Mouse (Mus musculus): ENCODE data around the gene Ahnak. TPM values are rescaled to one million over a fixed set of nuclear protein-coding genes. Genes with fewer than 3 reads are reported as not detected.

Ahnak gene
- total and polyA plus RNA-seq, 3 experiments: 1.2 to 2.2 TPM; not detected in 1

GRCm38 (mm10) chr19:9116268-9116667 lies 127.2 kb downstream of the Ahnak start:
- Histone ChIP-seq H3K9ac (ENCODE audit: control insufficient read depth, low read depth, low read length, poor library complexity, severe bottlenecking) (no peak overlapping the region), H3K27me3 (ENCODE audit: control insufficient read depth in 1 of 2, insufficient read depth in 2 of 2, low read length in 2 of 2) (no peaks in the 10 kb centered on the region), H3K4me3 (ENCODE audit: control insufficient read depth in 1 of 2, insufficient read depth in 1 of 2, low read depth in 2 of 2, low read length in 2 of 2) (no peak overlapping the region), H3K9me3 (replicated peaks; ENCODE audit: insufficient read depth, low read length) (no peaks in the 10 kb centered on the region), H3K4me1 (ENCODE audit: control insufficient read depth in 1 of 2, insufficient read depth in 2 of 2, low read length in 2 of 2) (no peaks in the 10 kb centered on the region), H3K27ac (ENCODE audit: control insufficient read depth, low read depth, low read length) (no peak overlapping the region), H3K36me3 (ENCODE audit: control insufficient read depth in 1 of 2, insufficient read depth in 2 of 2, low read length in 2 of 2) (peaks cover 0 to 2% of the 10 kb centered on the region in 2 experiments; a peak in 2 of 4 replicates), H3K79me2 (ENCODE audit: control insufficient read depth, insufficient read depth, low read length, poor library complexity) (no peaks in the 10 kb centered on the region)
- no peak for TF ChIP-seq ZNF384 (IDR thresholded peaks at IDR 0.05; ENCODE audit: low read depth, low read length)
- TF ChIP-seq MYC (IDR thresholded peaks at IDR 0.05; ENCODE audit: low read depth, low read length): no peak
- no peak for DNase-seq (ENCODE audit: low read depth, low spot score)

- Histone ChIP-seq H3K4me3 (ENCODE audit: control insufficient read depth in 1 of 2, insufficient read depth in 1 of 2, low read depth in 2 of 2, low read length in 2 of 2) (no peak overlapping the region), H3K27ac (ENCODE audit: control insufficient read depth, low read depth, low read length) (no peak overlapping the region), H3K9ac (ENCODE audit: control insufficient read depth, low read depth, low read length, poor library complexity, severe bottlenecking) (no peak overlapping the region), H3K36me3 (ENCODE audit: control insufficient read depth in 1 of 2, insufficient read depth in 2 of 2, low read length in 2 of 2) (peaks cover 0 to 2% of the 10 kb centered on the region in 2 experiments; a peak in 2 of 4 replicates), H3K4me1 (ENCODE audit: control insufficient read depth in 1 of 2, insufficient read depth in 2 of 2, low read length in 2 of 2) (no peaks in the 10 kb centered on the region), H3K79me2 (ENCODE audit: control insufficient read depth, insufficient read depth, low read length, poor library complexity) (no peaks in the 10 kb centered on the region), H3K9me3 (replicated peaks; ENCODE audit: insufficient read depth, low read length) (no peaks in the 10 kb centered on the region), H3K27me3 (ENCODE audit: control insufficient read depth in 1 of 2, insufficient read depth in 2 of 2, low read length in 2 of 2) (no peaks in the 10 kb centered on the region)
- no peak for TF ChIP-seq MYC (IDR thresholded peaks at IDR 0.05; ENCODE audit: low read depth, low read length)
- no peak for TF ChIP-seq ZMIZ1 (IDR thresholded peaks at IDR 0.05; ENCODE audit: low read depth, low read length)
- no peak for TF ChIP-seq MXI1 (IDR thresholded peaks at IDR 0.05; ENCODE audit: low read depth, low read length)
- no peak for TF ChIP-seq MEF2A (IDR thresholded peaks at IDR 0.05; ENCODE audit: extremely low read depth, insufficient replicate concordance, low read depth, low read length, poor library complexity, severe bottlenecking)
- TF ChIP-seq ZC3H11A (IDR thresholded peaks at IDR 0.05; ENCODE audit: low read depth, low read length): no peak
- TF ChIP-seq KAT2A (conservative IDR thresholded peaks at IDR 0.05; ENCODE audit: low read depth, low read length): no peak
- TF ChIP-seq NELFE (IDR thresholded peaks at IDR 0.05; ENCODE audit: low read depth, low read length): no peak
- no peak for TF ChIP-seq TBP (IDR thresholded peaks at IDR 0.05; ENCODE audit: low read depth, low read length)
- TF ChIP-seq ZKSCAN1 (IDR thresholded peaks at IDR 0.05; ENCODE audit: low read depth, low read length): no peak
- no peak for TF ChIP-seq JUND (IDR thresholded peaks at IDR 0.05; ENCODE audit: low read depth, low read length)
- TF ChIP-seq CTCF (IDR thresholded peaks at IDR 0.05 in 2 of 3, conservative IDR thresholded peaks at IDR 0.05 in 1 of 3; ENCODE audit: control insufficient read depth in 1 of 3, insufficient read depth in 1 of 3, low read depth in 2 of 3, low read length in 3 of 3, poor library complexity in 1 of 3, severe bottlenecking in 1 of 3): no peak
- no peak for TF ChIP-seq MAX (IDR thresholded peaks at IDR 0.05; ENCODE audit: low read length)
- no peak for DNase-seq (ENCODE audit: low read depth, low spot score)
Observed at GRCm38 (mm10) chr19:9117275-9117674, 128.2 kb downstream of the Ahnak start.

GRCm38 (mm10) chr19:9119655-9120425 lies 130.8 kb downstream of the Ahnak start:
- no peak overlapping the region for H3K27ac ChIP-seq (ENCODE audit: control insufficient read depth, low read depth, low read length)
- H3K9ac ChIP-seq (ENCODE audit: control insufficient read depth, low read depth, low read length, poor library complexity, severe bottlenecking): no peak overlapping the region
- no peaks in the 10 kb centered on the region for H3K79me2 ChIP-seq (ENCODE audit: control insufficient read depth, insufficient read depth, low read length, poor library complexity)
- no peaks in the 10 kb centered on the region for H3K9me3 ChIP-seq (replicated peaks; ENCODE audit: insufficient read depth, low read length)
- TF ChIP-seq MYB (IDR thresholded peaks at IDR 0.05; ENCODE audit: low read depth, low read length) (no peak), JUND (IDR thresholded peaks at IDR 0.05; ENCODE audit: low read depth, low read length) (no peak), MAX (IDR thresholded peaks at IDR 0.05; ENCODE audit: low read length) (no peak), SMC3 (IDR thresholded peaks at IDR 0.05; ENCODE audit: low read depth, low read length) (no peak), ELF1 (IDR thresholded peaks at IDR 0.05; ENCODE audit: low read depth, low read length) (no peak), MAZ (IDR thresholded peaks at IDR 0.05; ENCODE audit: low read depth, low read length) (no peak), UBTF (IDR thresholded peaks at IDR 0.05; ENCODE audit: borderline replicate concordance, insufficient read depth, low read depth, low read length) (no peak), CHD2 (IDR thresholded peaks at IDR 0.05; ENCODE audit: low read length) (no peak), NELFE (IDR thresholded peaks at IDR 0.05; ENCODE audit: low read depth, low read length) (no peak), GABPA (IDR thresholded peaks at IDR 0.05; ENCODE audit: low read depth, low read length) (no peak), EP300 (IDR thresholded peaks at IDR 0.05; ENCODE audit: low read depth in 1 of 2, low read length in 2 of 2) (no peak)
- no peaks in the 10 kb centered on the region for H3K4me1 ChIP-seq (ENCODE audit: control insufficient read depth in 1 of 2, insufficient read depth in 2 of 2, low read length in 2 of 2)
- no peak for DNase-seq (ENCODE audit: low read depth, low spot score)
- no peaks in the 10 kb centered on the region for H3K27me3 ChIP-seq (ENCODE audit: control insufficient read depth in 1 of 2, insufficient read depth in 2 of 2, low read length in 2 of 2)
- H3K36me3 ChIP-seq (ENCODE audit: control insufficient read depth in 1 of 2, insufficient read depth in 2 of 2, low read length in 2 of 2): peaks cover 0 to under 1% of the 10 kb centered on the region in 2 experiments; a peak in 1 of 4 replicates
- H3K4me3 ChIP-seq (ENCODE audit: control insufficient read depth in 1 of 2, insufficient read depth in 1 of 2, low read depth in 2 of 2, low read length in 2 of 2): no peak overlapping the region

Measured in MEL (cell line).